Mouse (Mus musculus) intestine, embryonic 15.5 days (tissue): ENCODE measurements around the gene Chpf2. TPM values are rescaled to one million over a fixed set of nuclear protein-coding genes. Genes with fewer than 3 reads are reported as not detected.
A peak's percentile ranks its signal among the peaks of the same experiment; 100 is the strongest.

Experiments used
- ATAC-seq: fragments of 200-750 bp; cut with Nextera tagmentation; 2 replicates; pipeline ENCODE4 v1.8.0; 2017; ENCODE audit warnings: moderate TSS enrichment, moderate library complexity
- H3K27ac ChIP-seq: fragments of 300-500 bp; sonication (generic); 2 replicates; pipeline ENCODE4 v1.5.1; 2015; ENCODE audit warnings: mild to moderate bottlenecking, inconsistent platforms
- H3K27me3 ChIP-seq: fragments of 300-500 bp; sonication (generic); replicated peaks from 2 replicates; pipeline ENCODE4 v1.6.1; 2015; ENCODE audit warnings: inconsistent platforms
- H3K36me3 ChIP-seq: fragments of 300-500 bp; sonication (generic); 2 replicates; pipeline ENCODE4 v1.6.1; 2015; ENCODE audit warnings: inconsistent platforms
- H3K4me1 ChIP-seq: fragments of 300-500 bp; sonication (generic); replicated peaks from 2 replicates; pipeline ENCODE4 v1.6.1; 2015; ENCODE audit warnings: inconsistent platforms
- H3K4me2 ChIP-seq: fragments of 300-500 bp; sonication (generic); replicated peaks from 2 replicates; pipeline ENCODE4 v1.6.1; 2015; ENCODE audit warnings: mild to moderate bottlenecking, inconsistent platforms
- H3K4me3 ChIP-seq: fragments of 300-500 bp; sonication (generic); replicated peaks from 2 replicates; pipeline ENCODE4 v1.5.1; 2015; ENCODE audit warnings: inconsistent platforms
- H3K9ac ChIP-seq: fragments of 300-500 bp; sonication (generic); 2 replicates; pipeline ENCODE4 v1.6.1; 2015; ENCODE audit warnings: inconsistent platforms
- H3K9me3 ChIP-seq: fragments of 300-500 bp; sonication (generic); 2 replicates; pipeline ENCODE4 v1.6.1; 2016; ENCODE audit warnings: inconsistent platforms
- WGBS: fragments of 180-500 bp; shearing (Covaris S2); methylation state at CpG from one replicate; pipeline ENCODE4 v1.1.7; 2015; 5-methylcytosine and 5-hydroxymethylcytosine counted together
- polyA plus RNA-seq: library from polyadenylated mRNA; unstranded; fragments of >200 nt; fragmentation: Nextera tagmentation; extraction: Ambion mirVana; gene quantifications from 2 replicates; pipeline ENCODE4 v1.2.1, GENCODE M21; 2015

Chpf2 gene
- polyA plus RNA-seq, 1 experiment from 2014 or later: 16.0 TPM

GRCm38 (mm10) chr5:24612302-24612649 is 25.7 kb downstream of the Chpf2 start:
- H3K27me3 ChIP-seq: no peaks in the 10 kb centered on the region
- no peaks in the 10 kb centered on the region for H3K4me1 ChIP-seq
- H3K9me3 ChIP-seq: no peaks in the 10 kb centered on the region
- WGBS: 75% methylated on average over 5 of the region's 5 CpGs
- H3K4me3 ChIP-seq: no peak overlapping the region
- H3K4me2 ChIP-seq: no peak overlapping the region
- H3K9ac ChIP-seq: no peak overlapping the region
- no peak for ATAC-seq
- H3K36me3 ChIP-seq: no peaks in the 10 kb centered on the region
- H3K27ac ChIP-seq: no peak overlapping the region

- Histone ChIP-seq H3K9ac (no peak overlapping the region), H3K27ac (no peak overlapping the region), H3K9me3 (no peaks in the 10 kb centered on the region), H3K36me3 (no peaks in the 10 kb centered on the region), H3K4me2 (no peak overlapping the region), H3K27me3 (no peaks in the 10 kb centered on the region; the same call in 1 of the 2 replicates), H3K4me3 (no peak overlapping the region), H3K4me1 (no peaks in the 10 kb centered on the region)
- WGBS: 55% methylated on average over 6 of the region's 6 CpGs
- ATAC-seq: no peak
These were observed 28.6 kb downstream of the Chpf2 start for GRCm38 (mm10) chr5:24615097-24615496.

- H3K27me3 ChIP-seq: peaks cover 13% of the 10 kb centered on the region
- peaks cover under 1% of the 10 kb centered on the region; the same call in 1 of the 2 replicates for H3K4me1 ChIP-seq
- H3K9ac ChIP-seq: no peak overlapping the region
- WGBS: 84% methylated on average over 3 of the region's 3 CpGs
- H3K4me3 ChIP-seq: no peak overlapping the region
- no peaks in the 10 kb centered on the region for H3K36me3 ChIP-seq
- H3K27ac ChIP-seq: no peak overlapping the region
- H3K4me2 ChIP-seq: no peak overlapping the region
- no peak for ATAC-seq
- no peaks in the 10 kb centered on the region for H3K9me3 ChIP-seq
These were observed 32.4 kb downstream of the Chpf2 start for GRCm38 (mm10) chr5:24618921-24619320.

GRCm38 (mm10) chr5:24620116-24620515 is 33.6 kb downstream of the Chpf2 start:
- peaks cover 7% of the 10 kb centered on the region; the same call in 1 of the 2 replicates for H3K4me1 ChIP-seq
- H3K27me3 ChIP-seq: peaks cover 20% of the 10 kb centered on the region
- no peak overlapping the region for H3K27ac ChIP-seq
- no peaks in the 10 kb centered on the region for H3K9me3 ChIP-seq
- no peak overlapping the region for H3K4me3 ChIP-seq
- H3K9ac ChIP-seq: no peak overlapping the region
- no peaks in the 10 kb centered on the region for H3K36me3 ChIP-seq
- no peak overlapping the region for H3K4me2 ChIP-seq
- 63% methylated on average over 8 of the region's 8 CpGs for WGBS
- ATAC-seq: no peak

GRCm38 (mm10) chr5:24620626-24621025 is 34.1 kb downstream of the Chpf2 start:
- ATAC-seq: no peak
- no peak overlapping the region for H3K9ac ChIP-seq
- no peak overlapping the region for H3K4me3 ChIP-seq
- no peak overlapping the region for H3K27ac ChIP-seq
- peaks cover 7% of the 10 kb centered on the region; the same call in 1 of the 2 replicates for H3K4me1 ChIP-seq
- peaks cover 20% of the 10 kb centered on the region for H3K27me3 ChIP-seq
- WGBS: 70% methylated on average over 8 of the region's 8 CpGs
- no peaks in the 10 kb centered on the region for H3K9me3 ChIP-seq
- no peaks in the 10 kb centered on the region for H3K36me3 ChIP-seq
- H3K4me2 ChIP-seq: no peak overlapping the region

- no peak overlapping the region for H3K4me3 ChIP-seq
- H3K4me1 ChIP-seq: peaks cover 7% of the 10 kb centered on the region; the same call in 1 of the 2 replicates
- H3K27ac ChIP-seq: no peak overlapping the region
- H3K36me3 ChIP-seq: no peaks in the 10 kb centered on the region
- no peak for ATAC-seq
- 68% methylated on average over 7 of the region's 7 CpGs for WGBS
- no peaks in the 10 kb centered on the region for H3K9me3 ChIP-seq
- H3K9ac ChIP-seq: no peak overlapping the region
- H3K27me3 ChIP-seq: peaks cover 20% of the 10 kb centered on the region
- H3K4me2 ChIP-seq: no peak overlapping the region
These were observed 36.0 kb downstream of the Chpf2 start for GRCm38 (mm10) chr5:24622386-24623040.

- H3K27me3 ChIP-seq: peaks cover 20% of the 10 kb centered on the region
- peak overlapping the region; percentile 50; the same call in 1 of the 2 replicates for H3K4me3 ChIP-seq
- 42% methylated on average over 8 of the region's 8 CpGs for WGBS
- H3K27ac ChIP-seq: no peak overlapping the region
- H3K4me1 ChIP-seq: peaks cover 7% of the 10 kb centered on the region; the same call in 1 of the 2 replicates
- H3K4me2 ChIP-seq: peak overlapping the region; percentile 89
- no peak for ATAC-seq
- no peaks in the 10 kb centered on the region for H3K36me3 ChIP-seq
- H3K9ac ChIP-seq: peak overlapping the region; percentile 55; the same call in 1 of the 2 replicates
- H3K9me3 ChIP-seq: no peaks in the 10 kb centered on the region
These were observed 36.8 kb downstream of the Chpf2 start for GRCm38 (mm10) chr5:24623041-24623985.

GRCm38 (mm10) chr5:24623986-24624821 is 37.7 kb downstream of the Chpf2 start, which contains the start of gene Smarcd3:
Gene Smarcd3, minus strand, starts transcription at chr5:24624411.
- no peaks in the 10 kb centered on the region for H3K9me3 ChIP-seq
- H3K9ac ChIP-seq: peak within 1 kb of the TSS; percentile 55
- no peak within 1 kb of the TSS for H3K27ac ChIP-seq
- H3K27me3 ChIP-seq: peaks cover 20% of the 10 kb centered on the region
- ATAC-seq: peak; percentile 69
- H3K4me2 ChIP-seq: peak within 1 kb of the TSS; percentile 89
- WGBS: 3% methylated on average over 33 of the region's 37 CpGs
- peaks cover 7% of the 10 kb centered on the region; the same call in 1 of the 2 replicates for H3K4me1 ChIP-seq
- no peaks in the 10 kb centered on the region for H3K36me3 ChIP-seq
- H3K4me3 ChIP-seq: peak within 1 kb of the TSS; percentile 50

- Histone ChIP-seq H3K36me3 (no peaks in the 10 kb centered on the region), H3K27ac (no peak overlapping the region), H3K27me3 (peaks cover 20% of the 10 kb centered on the region), H3K9me3 (no peaks in the 10 kb centered on the region), H3K9ac (no peak overlapping the region), H3K4me2 (peak overlapping the region; percentile 89), H3K4me1 (peaks cover 7% of the 10 kb centered on the region; the same call in 1 of the 2 replicates), H3K4me3 (no peak overlapping the region)
- 42% methylated on average over 4 of the region's 4 CpGs for WGBS
- no peak for ATAC-seq
These were observed 38.2 kb downstream of the Chpf2 start for GRCm38 (mm10) chr5:24624822-24625120.

GRCm38 (mm10) chr5:24629712-24630111 is 43.2 kb downstream of the Chpf2 start:
- H3K27ac ChIP-seq: no peak overlapping the region
- H3K9ac ChIP-seq: no peak overlapping the region
- no peak overlapping the region for H3K4me2 ChIP-seq
- H3K4me1 ChIP-seq: no peaks in the 10 kb centered on the region
- H3K4me3 ChIP-seq: no peak overlapping the region
- H3K36me3 ChIP-seq: no peaks in the 10 kb centered on the region
- WGBS: 67% methylated on average over 3 of the region's 3 CpGs
- ATAC-seq: no peak
- no peaks in the 10 kb centered on the region for H3K27me3 ChIP-seq
- no peaks in the 10 kb centered on the region for H3K9me3 ChIP-seq

GRCm38 (mm10) chr5:24635093-24635492 is 48.6 kb downstream of the Chpf2 start:
- peak; percentile 61 for ATAC-seq
- no peaks in the 10 kb centered on the region for H3K36me3 ChIP-seq
- no peaks in the 10 kb centered on the region for H3K9me3 ChIP-seq
- H3K4me1 ChIP-seq: no peaks in the 10 kb centered on the region; the same call in 1 of the 2 replicates
- H3K27ac ChIP-seq: no peak overlapping the region
- no peak overlapping the region for H3K9ac ChIP-seq
- H3K27me3 ChIP-seq: no peaks in the 10 kb centered on the region
- no peak overlapping the region for H3K4me2 ChIP-seq
- no peak overlapping the region for H3K4me3 ChIP-seq
- WGBS: 24% methylated on average over 1 of the region's 1 CpGs
